ENCODE assay signal across 9 mouse cellular contexts in genomic region chr2:7944946-7945345, GRCm38 (mm10).
DNase-seq lines count a peak whose midpoint lies in the region; ATAC-seq lines count a peak whose summit lies in the region.
"Had no signal": no experiment of that assay in that cellular context is flagged by ENCODE, and none has a peak within 500 bp of the region (broad histone marks: within the 10 kb centered on the region; RNA-seq: fewer than 3 reads in every experiment).

No protein-coding gene starts in this region.

- peak; percentile 90 for ATAC-seq in frontal cortex, adult (ENCODE audit: low TSS enrichment)
- no peak for ATAC-seq in midbrain, embryonic 14.5 days (ENCODE audit: low FRiP score, low TSS enrichment)
- ATAC-seq in midbrain, embryonic 13.5 days = no peak

- no peak for DNase-seq in frontal cortex, postnatal 25 days (ENCODE audit: low spot score in 2 of 2)
- DNase-seq in midbrain, embryonic 14.5 days = peak; percentile 10
- DNase-seq in layer of hippocampus, adult 9-11 months = peak; percentile 9
- peak; percentile 9 to 20 for DNase-seq in right cerebral cortex, postnatal 36 days (ENCODE audit: low spot score in 2 of 2)
- no peak for DNase-seq in thymus, postnatal 0 days (ENCODE audit: low spot score)
- DNase-seq in spleen, adult 12 weeks (ENCODE audit: low spot score) = no peak

- H3K9ac ChIP-seq in midbrain, embryonic 14.5 days (replicated peaks; ENCODE audit: low read length) = no peak overlapping the region
- H3K9ac ChIP-seq in midbrain, embryonic 13.5 days (replicated peaks) = no peak overlapping the region
- H3K9ac ChIP-seq: liver, embryonic 14.5 days had no signal

- H3K9me3 ChIP-seq in midbrain, embryonic 14.5 days (ENCODE audit: control insufficient read depth, low read length) = no peaks in the 10 kb centered on the region
- H3K9me3 ChIP-seq in midbrain, embryonic 13.5 days = no peaks in the 10 kb centered on the region

- no peaks in the 10 kb centered on the region for H3K27me3 ChIP-seq in midbrain, embryonic 14.5 days (ENCODE audit: control insufficient read depth, insufficient read depth, low read length)
- H3K27me3 ChIP-seq in midbrain, embryonic 13.5 days = no peaks in the 10 kb centered on the region

- H3K36me3 ChIP-seq in midbrain, embryonic 14.5 days (ENCODE audit: control insufficient read depth, insufficient read depth, low read length) = no peaks in the 10 kb centered on the region
- no peaks in the 10 kb centered on the region for H3K36me3 ChIP-seq in midbrain, embryonic 13.5 days

- no peak overlapping the region for H3K4me2 ChIP-seq in midbrain, embryonic 14.5 days (ENCODE audit: low read length)
- H3K4me2 ChIP-seq in midbrain, embryonic 13.5 days (replicated peaks) = no peak overlapping the region

- H3K4me1 ChIP-seq in midbrain, embryonic 14.5 days (ENCODE audit: control insufficient read depth, insufficient read depth, low read length) = no peaks in the 10 kb centered on the region
- no peaks in the 10 kb centered on the region for H3K4me1 ChIP-seq in midbrain, embryonic 13.5 days (replicated peaks)

- WGBS in midbrain, embryonic 14.5 days = 67% methylated on average over 2 of the region's 2 CpGs
- 67% methylated on average over 2 of the region's 2 CpGs for WGBS in midbrain, embryonic 13.5 days

- H3K27ac ChIP-seq in midbrain, embryonic 14.5 days (replicated peaks; ENCODE audit: low read depth, low read length) = no peak overlapping the region
- no peak overlapping the region for H3K27ac ChIP-seq in midbrain, embryonic 13.5 days
- H3K27ac ChIP-seq: liver, embryonic 14.5 days had no signal

- no peak overlapping the region for H3K4me3 ChIP-seq in midbrain, embryonic 14.5 days (replicated peaks; ENCODE audit: low read depth, low read length)
- no peak overlapping the region for H3K4me3 ChIP-seq in midbrain, embryonic 13.5 days (replicated peaks)

Comparison
In these comparisons a context has a peak if more than half of its experiments do, and no peak if none do; other contexts are left out.
1. DNase-seq: peak in midbrain, embryonic 14.5 days (single experiment), layer of hippocampus, adult 9-11 months (single experiment) and right cerebral cortex, postnatal 36 days (2 of 2); none in frontal cortex, postnatal 25 days (0 of 2), thymus, postnatal 0 days (single experiment) and spleen, adult 12 weeks (single experiment).